Mouse (Mus musculus) liver, adult 2 months (tissue): ENCODE results near the gene 9130019O22Rik. TPM values are rescaled to one million over a fixed set of nuclear protein-coding genes. Genes with fewer than 3 reads are reported as not detected.
"Not testable (repeated sequence)": the region's sequence is repeated elsewhere in the genome, so short reads cannot be mapped to it uniquely, and the experiment has no call there.

ENCODE experiments used
- DNase-seq: peaks from one replicate; pipeline ENCODE4 v3.0.0-alpha.2; 2011; ENCODE audit warnings: low read depth, low spot score; ENCODE audit errors: extremely low read depth
- H3K27ac ChIP-seq: fragments of 200-500 bp; replicated peaks from 2 replicates; pipeline ENCODE4 v1.5.1; 2012; ENCODE audit warnings: low read depth, mild to moderate bottlenecking, control low read depth, inconsistent platforms, low read length; ENCODE audit not compliant: insufficient read depth
- H3K27me3 ChIP-seq: fragments of 200-500 bp; 2 replicates; pipeline ENCODE4 v1.6.1; 2012; ENCODE audit warnings: mild to moderate bottlenecking, moderate library complexity, low read length, inconsistent platforms; ENCODE audit not compliant: control insufficient read depth, insufficient read depth
- H3K36me3 ChIP-seq: fragments of 200-500 bp; 2 replicates; pipeline ENCODE4 v1.6.1; 2012; ENCODE audit warnings: low read length, inconsistent platforms; ENCODE audit not compliant: control insufficient read depth, insufficient read depth
- H3K4me1 ChIP-seq: fragments of 200-500 bp; 2 replicates; pipeline ENCODE4 v1.6.1; 2011; ENCODE audit warnings: low read length; ENCODE audit not compliant: control insufficient read depth, insufficient read depth
- H3K4me3 ChIP-seq: fragments of 200-500 bp; 2 replicates; pipeline ENCODE4 v1.5.1; 2011; ENCODE audit warnings: low read depth, mild to moderate bottlenecking, control low read depth, low read length, moderate library complexity; ENCODE audit not compliant: insufficient read depth
- H3K79me2 ChIP-seq: fragments of 200-500 bp; 2 replicates; pipeline ENCODE4 v1.6.1; 2012; ENCODE audit warnings: inconsistent platforms, mild to moderate bottlenecking, low read length, moderate library complexity; ENCODE audit not compliant: control insufficient read depth, insufficient read depth
- H3K9ac ChIP-seq: fragments of 200-500 bp; 2 replicates; pipeline ENCODE4 v1.6.1; 2012; ENCODE audit warnings: low read depth, mild to moderate bottlenecking, control low read depth, inconsistent platforms, low read length
- CTCF ChIP-seq: fragments of 200-500 bp; IDR thresholded peaks from 2 replicates; pipeline ENCODE4 v1.5.1; 2011; ENCODE audit warnings: low read depth, low read length, control low read depth
- POLR2A ChIP-seq: fragments of 200-500 bp; IDR thresholded peaks from 2 replicates; pipeline ENCODE4 v1.6.1; 2011; ENCODE audit warnings: low read length, control low read depth; ENCODE audit not compliant: insufficient read depth; ENCODE audit errors: extremely low read depth
- WGBS: fragments of 180-500 bp; shearing (Covaris S2); methylation state at CpG from one replicate; pipeline ENCODE4 v1.1.7; 2018; 5-methylcytosine and 5-hydroxymethylcytosine counted together
- polyA plus RNA-seq: library from polyadenylated mRNA; depleted of rRNA; stranded (reverse); fragments of >200 nt; gene quantifications from 2 replicates; pipeline ENCODE4 v1.2.3, GENCODE M21; 2012
- total RNA-seq: library from RNA; depleted of rRNA; stranded (reverse); fragments of >200 nt; gene quantifications from 2 replicates; pipeline ENCODE4 v1.2.3, GENCODE M21; 2014

Gene 9130019O22Rik
- total and polyA plus RNA-seq, 2 experiments = 2.0 TPM

DNA sequence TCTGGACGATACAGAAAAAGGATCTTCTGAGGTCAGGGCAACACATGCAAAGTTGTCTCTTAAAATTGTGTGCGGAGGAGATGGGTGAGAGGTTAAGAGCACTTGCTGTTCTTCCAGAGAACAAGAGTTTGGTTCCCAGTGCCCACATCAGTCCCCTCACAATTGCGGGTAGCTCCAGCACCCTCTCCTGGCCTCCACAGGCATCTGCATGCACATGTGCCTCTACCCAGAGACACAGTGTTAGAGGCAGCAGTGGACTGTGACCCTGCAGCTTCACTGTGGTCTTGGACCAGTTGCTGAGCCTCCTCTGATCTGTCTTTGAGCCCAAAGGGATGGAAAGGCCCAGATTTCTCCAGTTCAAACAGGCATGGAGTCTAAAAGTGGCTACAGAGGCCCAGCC, 15.1 kb downstream of the 9130019O22Rik start:
- WGBS = 92% methylated on average over 3 of the region's 3 CpGs
- not testable (repeated sequence) for H3K9ac ChIP-seq, H3K36me3 ChIP-seq, H3K79me2 ChIP-seq, H3K27me3 ChIP-seq, H3K27ac ChIP-seq, DNase-seq, H3K4me1 ChIP-seq, H3K4me3 ChIP-seq
- TF ChIP-seq CTCF = peak; percentile 47

DNA sequence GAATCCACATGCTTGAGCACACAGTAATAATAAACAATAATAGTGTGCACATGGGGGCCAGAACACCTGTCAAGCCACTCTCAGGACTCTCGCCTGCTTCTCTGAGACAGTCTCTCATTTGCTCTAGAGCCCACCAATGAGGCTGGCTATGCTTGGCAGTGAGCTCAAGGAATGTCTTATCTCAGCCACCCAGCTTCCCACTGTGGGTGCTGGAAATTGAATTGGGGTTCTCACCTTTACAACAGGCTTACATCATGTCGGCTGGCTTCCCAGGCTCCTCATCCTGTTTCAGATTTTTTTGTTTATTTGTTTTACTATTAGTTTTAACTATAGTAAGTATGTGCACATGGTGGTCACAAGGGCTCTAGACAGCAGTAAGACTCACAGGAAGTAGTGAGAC, 15.8 kb downstream of the 9130019O22Rik start:
- H3K27ac ChIP-seq = no peak overlapping the region
- no peaks in the 10 kb centered on the region for H3K4me1 ChIP-seq
- DNase-seq = no peak
- TF ChIP-seq CTCF (no peak), POLR2A (no peak)
- H3K4me3 ChIP-seq = no peak overlapping the region
- H3K79me2 ChIP-seq = no peaks in the 10 kb centered on the region
- no peaks in the 10 kb centered on the region for H3K36me3 ChIP-seq
- WGBS = 81% methylated on average over 2 of the region's 2 CpGs
- H3K9ac ChIP-seq = no peak overlapping the region
- no peaks in the 10 kb centered on the region for H3K27me3 ChIP-seq

DNA sequence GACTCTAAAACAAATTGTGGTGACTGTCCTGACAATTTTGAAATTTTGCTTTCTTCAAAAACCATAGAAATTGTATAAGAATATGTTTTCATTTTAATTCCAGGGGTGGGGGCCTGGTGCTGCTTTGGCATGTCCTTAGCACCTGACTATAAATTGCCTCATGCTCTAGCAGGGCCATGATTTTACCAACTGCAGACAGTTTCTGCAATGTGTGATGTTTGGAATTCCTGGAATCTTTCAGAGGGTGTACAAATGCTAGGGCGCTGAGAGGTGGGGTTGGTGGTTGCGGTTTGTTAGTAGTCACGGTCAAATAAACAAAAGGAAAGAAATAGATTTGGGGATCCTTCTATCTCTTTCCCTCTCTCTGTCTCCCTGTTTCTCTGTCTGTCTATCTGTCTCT, 20.7 kb downstream of the 9130019O22Rik start:
- Histone ChIP-seq H3K79me2 (no peaks in the 10 kb centered on the region), H3K27ac (no peak overlapping the region), H3K9ac (no peak overlapping the region), H3K36me3 (no peaks in the 10 kb centered on the region), H3K27me3 (no peaks in the 10 kb centered on the region), H3K4me3 (no peak overlapping the region), H3K4me1 (peaks cover 3% of the 10 kb centered on the region)
- no peak for DNase-seq
- WGBS = 93% methylated on average over 3 of the region's 3 CpGs
- TF ChIP-seq CTCF = no peak
- no peak for TF ChIP-seq POLR2A

DNA sequence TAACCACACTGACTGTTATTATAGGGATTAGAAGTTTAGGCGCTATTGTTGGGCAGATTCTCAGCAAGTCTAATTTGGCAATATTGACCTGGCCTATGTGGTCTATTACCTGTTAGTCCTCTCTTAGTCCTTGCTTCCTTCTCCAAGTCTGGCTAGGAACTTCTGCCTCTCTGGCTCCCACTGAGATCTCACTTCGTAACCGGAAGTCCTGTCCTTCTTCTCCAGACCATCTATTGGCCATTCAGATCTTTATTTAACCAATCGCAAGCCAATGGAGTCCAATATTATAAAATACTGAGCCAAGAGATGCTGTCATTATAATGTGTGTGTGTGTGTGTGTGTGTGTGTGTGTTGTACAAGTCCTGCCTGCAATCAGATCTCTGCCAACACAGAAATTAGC, 22.8 kb downstream of the 9130019O22Rik start:
- H3K9ac ChIP-seq = peak overlapping the region; percentile 83
- H3K27ac ChIP-seq = no peak overlapping the region; the same call in 1 of the 2 replicates
- H3K4me1 ChIP-seq = peaks cover 3% of the 10 kb centered on the region
- peak overlapping the region; percentile 74 for H3K4me3 ChIP-seq
- no peaks in the 10 kb centered on the region for H3K27me3 ChIP-seq
- no peaks in the 10 kb centered on the region for H3K36me3 ChIP-seq
- DNase-seq = peak; percentile 67
- H3K79me2 ChIP-seq = no peaks in the 10 kb centered on the region
- no peak for TF ChIP-seq CTCF
- no peak for TF ChIP-seq POLR2A
- WGBS = 59% methylated on average over 4 of the region's 4 CpGs

DNA sequence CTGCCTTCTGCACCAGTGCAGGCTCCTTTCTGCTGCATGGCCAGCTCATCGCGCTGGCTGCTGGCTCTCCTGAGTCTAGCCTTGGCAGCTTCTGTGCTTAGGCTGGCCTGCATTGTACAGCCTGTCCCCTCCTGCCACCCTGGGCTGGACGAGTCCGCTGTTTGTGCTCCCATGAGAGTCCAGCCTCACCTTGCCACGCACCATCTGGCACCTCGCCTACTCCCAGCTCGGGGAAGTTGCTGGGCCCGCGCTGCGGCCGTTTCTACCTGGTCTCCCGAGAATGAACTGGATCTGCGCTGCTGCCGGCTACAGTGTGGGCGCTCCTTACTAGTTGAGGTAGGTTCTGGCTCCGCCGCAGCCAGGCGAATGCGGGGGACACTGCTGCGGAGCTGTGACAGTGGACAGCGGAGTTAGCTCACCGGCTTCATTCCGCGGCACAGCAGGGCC, 23.5 kb downstream of the 9130019O22Rik start:
- H3K4me3 ChIP-seq = peak overlapping the region; percentile 74
- H3K36me3 ChIP-seq = no peaks in the 10 kb centered on the region
- peak overlapping the region; percentile 60 for H3K27ac ChIP-seq
- peak; percentile 74 for DNase-seq
- H3K27me3 ChIP-seq = no peaks in the 10 kb centered on the region
- H3K9ac ChIP-seq = peak overlapping the region; percentile 83
- H3K4me1 ChIP-seq = peaks cover 3% of the 10 kb centered on the region
- 12% methylated on average over 24 of the region's 24 CpGs for WGBS
- no peaks in the 10 kb centered on the region for H3K79me2 ChIP-seq
- TF ChIP-seq POLR2A = no peak
- no peak for TF ChIP-seq CTCF

DNA sequence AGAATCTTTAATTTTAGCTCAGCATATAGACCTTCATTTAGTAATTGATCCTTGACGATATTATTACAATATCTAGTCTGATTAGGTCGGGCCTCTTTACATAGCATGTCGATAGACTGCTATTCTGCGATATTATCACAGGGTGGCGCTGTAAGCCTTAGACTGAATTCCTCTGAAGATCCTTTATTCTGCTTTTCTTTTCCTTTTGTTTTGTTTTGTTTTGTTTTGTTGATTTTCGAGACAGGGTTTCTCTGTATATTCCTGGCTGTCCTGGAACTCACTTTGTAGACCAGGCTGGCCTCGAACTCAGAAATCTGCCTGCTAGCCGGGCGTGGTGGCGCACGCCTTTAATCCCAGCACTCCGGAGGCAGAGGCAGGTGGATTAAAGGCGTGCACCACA, 24.5 kb downstream of the 9130019O22Rik start:
- WGBS = 17% methylated on average over 13 of the region's 13 CpGs
- not testable (repeated sequence) for H3K27ac ChIP-seq, H3K9ac ChIP-seq, H3K79me2 ChIP-seq, H3K4me1 ChIP-seq, H3K27me3 ChIP-seq, H3K36me3 ChIP-seq
- peak; percentile 68 for DNase-seq
- TF ChIP-seq CTCF = 0 out of 2 replicates have a peak, but pooled peaks have one; percentile 32
- peak overlapping the region; percentile 33; the same call in 1 of the 2 replicates for H3K4me3 ChIP-seq
